Mouse (Mus musculus): ENCODE measurements around the gene Atp5mpl. TPM values are rescaled to one million over a fixed set of nuclear protein-coding genes. Genes with fewer than 3 reads are reported as not detected.

The Atp5mpl gene
- total and polyA plus RNA-seq, 3 experiments = 3.2 to 451 (median 274) TPM

- no peak for DNase-seq
Observed at GRCm38 (mm10) chr12:111912802-111913201, 54.0 kb downstream of the Atp5mpl start.

GRCm38 (mm10) chr12:111911796-111912195 is 55.0 kb downstream of the Atp5mpl start:
- DNase-seq = no peak

Other genes with a start within 250 kb of the Atp5mpl start
- 100 to 1,000 TPM in 1 of 2 experiments, 10 to 100 TPM in 1; 87.7 to 107 TPM for gene Klc1, start 208.1 kb downstream of the Atp5mpl start, total RNA-seq (2021)
- gene Klc1, start 208.1 kb downstream of the Atp5mpl start, polyA plus RNA-seq (2012; rRNA removed) = 61.6 and 71.6 TPM in 2 replicates
- 10 to 100 TPM in 1 of 2 experiments, 1 to 10 TPM in 1; 8.8 to 17.8 TPM for gene Xrcc3, start 153.1 kb downstream of the Atp5mpl start, total RNA-seq (2021)
- 19.7 and 22.5 TPM in 2 replicates for gene Xrcc3, start 153.1 kb downstream of the Atp5mpl start, polyA plus RNA-seq (2012; rRNA removed)
- gene Zfyve21, start 152.8 kb downstream of the Atp5mpl start, total RNA-seq (2021) = 100 to 1,000 TPM in 1 of 2 experiments, 10 to 100 TPM in 1; 63.4 to 125 TPM
- gene Zfyve21, start 152.8 kb downstream of the Atp5mpl start, polyA plus RNA-seq (2012; rRNA removed) = 124 and 125 TPM in 2 replicates
- gene Ppp1r13b, start 58.9 kb downstream of the Atp5mpl start, total RNA-seq (2021) = 10 to 100 TPM; 13.8 to 15.9 TPM
- 5.9 and 6.6 TPM in 2 replicates for gene Ppp1r13b, start 58.9 kb downstream of the Atp5mpl start, polyA plus RNA-seq (2012; rRNA removed)
- under 1 TPM in 1 of 2 experiments, not detected in 1; 0.07 TPM for gene Tdrd9, start 4.6 kb upstream of the Atp5mpl start, total RNA-seq (2021)
- gene Tdrd9, start 4.6 kb upstream of the Atp5mpl start, polyA plus RNA-seq (2012; rRNA removed) = 0.06 TPM in 1 of 2 replicates, not detected in the other
- not detected for gene Rd3l, start 14.3 kb upstream of the Atp5mpl start, total RNA-seq (2021)
- gene Rd3l, start 14.3 kb upstream of the Atp5mpl start, polyA plus RNA-seq (2012; rRNA removed) = not detected in 2 replicates
- gene Aspg, start 139.7 kb upstream of the Atp5mpl start, total RNA-seq (2021) = 10 to 100 TPM; 23.2 to 24.5 TPM
- 27.0 and 52.0 TPM in 2 replicates for gene Aspg, start 139.7 kb upstream of the Atp5mpl start, polyA plus RNA-seq (2012; rRNA removed)
- 1 to 10 TPM; 6.1 to 9.5 TPM for gene Kif26a, start 179.2 kb upstream of the Atp5mpl start, total RNA-seq (2021)
- 11.8 and 17.0 TPM in 2 replicates for gene Kif26a, start 179.2 kb upstream of the Atp5mpl start, polyA plus RNA-seq (2012; rRNA removed)